Mouse (Mus musculus): ENCODE results near the gene Cabp4. TPM values are rescaled to one million over a fixed set of nuclear protein-coding genes. Genes with fewer than 3 reads are reported as not detected.

Gene Cabp4
- polyA plus RNA-seq (2014; fragmentation: Nextera tagmentation; extraction: Ambion mirVana) = not detected in 2 replicates

GRCm38 (mm10) chr19:4143759-4144268 is at the start of gene Cabp4:
Gene Cabp4 (minus strand): TSS chr19:4144033.
- Histone ChIP-seq H3K36me3 (replicated peaks; ENCODE audit: control insufficient read depth, insufficient read depth, low read depth, low read length) (no peaks in the 10 kb centered on the region), H3K4me2 (ENCODE audit: low read depth, low read length) (no peak within 1 kb of the TSS), H3K27me3 (ENCODE audit: control insufficient read depth, insufficient read depth, low read length) (no peaks in the 10 kb centered on the region), H3K4me1 (ENCODE audit: control insufficient read depth, insufficient read depth, low read length) (no peaks in the 10 kb centered on the region; the same call in 1 of the 2 replicates), H3K27ac (replicated peaks; ENCODE audit: low read depth, low read length) (no peak within 1 kb of the TSS), H3K9ac (replicated peaks; ENCODE audit: low read length) (no peak within 1 kb of the TSS), H3K9me3 (replicated peaks; ENCODE audit: control insufficient read depth, low read length) (no peaks in the 10 kb centered on the region), H3K4me3 (ENCODE audit: low read depth, low read length) (no peak within 1 kb of the TSS)
- ATAC-seq (replicated peaks; ENCODE audit: insufficient number of reproducible peaks, low FRiP score, low TSS enrichment, low read depth) = no peak
- WGBS = 86% methylated on average over 7 of the region's 7 CpGs
- DNase-seq (ENCODE audit: low spot score) = no peak

- DNase-seq (ENCODE audit: low spot score) (no peak), ATAC-seq (replicated peaks; ENCODE audit: insufficient number of reproducible peaks, low FRiP score, low TSS enrichment, low read depth) (no peak)
- H3K9me3 ChIP-seq (replicated peaks; ENCODE audit: control insufficient read depth, low read length) = no peaks in the 10 kb centered on the region
- no peaks in the 10 kb centered on the region for H3K27me3 ChIP-seq (ENCODE audit: control insufficient read depth, insufficient read depth, low read length)
- peak overlapping the region; percentile 58 for H3K4me2 ChIP-seq (ENCODE audit: low read depth, low read length)
- no peak overlapping the region for H3K27ac ChIP-seq (replicated peaks; ENCODE audit: low read depth, low read length)
- peaks cover 6% of the 10 kb centered on the region for H3K4me1 ChIP-seq (ENCODE audit: control insufficient read depth, insufficient read depth, low read length)
- peak overlapping the region; percentile 96 for H3K9ac ChIP-seq (replicated peaks; ENCODE audit: low read length)
- peaks cover 18% of the 10 kb centered on the region for H3K36me3 ChIP-seq (replicated peaks; ENCODE audit: control insufficient read depth, insufficient read depth, low read depth, low read length)
- WGBS = 72% methylated on average over 6 of the region's 6 CpGs
- H3K4me3 ChIP-seq (ENCODE audit: low read depth, low read length) = peak overlapping the region; percentile 97
Measured at GRCm38 (mm10) chr19:4193129-4193528, 49.3 kb upstream of the Cabp4 start.

- Histone ChIP-seq H3K27ac (replicated peaks; ENCODE audit: low read depth, low read length) (peak overlapping the region; percentile 90), H3K36me3 (replicated peaks; ENCODE audit: control insufficient read depth, insufficient read depth, low read depth, low read length) (peaks cover 18% of the 10 kb centered on the region), H3K4me2 (ENCODE audit: low read depth, low read length) (peak overlapping the region; percentile 58), H3K4me3 (ENCODE audit: low read depth, low read length) (peak overlapping the region; percentile 97), H3K9me3 (replicated peaks; ENCODE audit: control insufficient read depth, low read length) (no peaks in the 10 kb centered on the region), H3K9ac (replicated peaks; ENCODE audit: low read length) (peak overlapping the region; percentile 96), H3K4me1 (ENCODE audit: control insufficient read depth, insufficient read depth, low read length) (peaks cover 6% of the 10 kb centered on the region), H3K27me3 (ENCODE audit: control insufficient read depth, insufficient read depth, low read length) (no peaks in the 10 kb centered on the region)
- 0% methylated on average over 47 of the region's 52 CpGs for WGBS
- ATAC-seq (replicated peaks; ENCODE audit: insufficient number of reproducible peaks, low FRiP score, low TSS enrichment, low read depth) = 0 out of 2 replicates have a peak, but pooled peaks have one; percentile 0
- peak; percentile 45 for DNase-seq (ENCODE audit: low spot score)
Measured at GRCm38 (mm10) chr19:4192251-4192985, 48.6 kb upstream of the Cabp4 start.

GRCm38 (mm10) chr19:4191528-4192250 is 47.9 kb upstream of the Cabp4 start, which contains the start of gene Ppp1ca:
Gene Ppp1ca (plus strand): TSS chr19:4192065.
- peak within 1 kb of the TSS; percentile 58 for H3K4me2 ChIP-seq (ENCODE audit: low read depth, low read length)
- no peaks in the 10 kb centered on the region for H3K9me3 ChIP-seq (replicated peaks; ENCODE audit: control insufficient read depth, low read length)
- H3K27me3 ChIP-seq (ENCODE audit: control insufficient read depth, insufficient read depth, low read length) = no peaks in the 10 kb centered on the region
- peak within 1 kb of the TSS; percentile 96 for H3K9ac ChIP-seq (replicated peaks; ENCODE audit: low read length)
- H3K4me1 ChIP-seq (ENCODE audit: control insufficient read depth, insufficient read depth, low read length) = peaks cover 6% of the 10 kb centered on the region
- peak within 1 kb of the TSS; percentile 90 for H3K27ac ChIP-seq (replicated peaks; ENCODE audit: low read depth, low read length)
- H3K36me3 ChIP-seq (replicated peaks; ENCODE audit: control insufficient read depth, insufficient read depth, low read depth, low read length) = peaks cover 18% of the 10 kb centered on the region
- 7% methylated on average over 38 of the region's 47 CpGs for WGBS
- peak within 1 kb of the TSS; percentile 97 for H3K4me3 ChIP-seq (ENCODE audit: low read depth, low read length)
- peak; percentile 96 for DNase-seq (ENCODE audit: low spot score)
- peak; percentile 88 for ATAC-seq (replicated peaks; ENCODE audit: insufficient number of reproducible peaks, low FRiP score, low TSS enrichment, low read depth)

GRCm38 (mm10) chr19:4190831-4191334 is 47.0 kb upstream of the Cabp4 start, which contains the start of gene Tbc1d10c:
Gene Tbc1d10c (minus strand): TSS chr19:4191284.
- peak within 1 kb of the TSS; percentile 97 for H3K4me3 ChIP-seq (ENCODE audit: low read depth, low read length)
- H3K36me3 ChIP-seq (replicated peaks; ENCODE audit: control insufficient read depth, insufficient read depth, low read depth, low read length) = peaks cover 13% of the 10 kb centered on the region
- peak within 1 kb of the TSS; percentile 58 for H3K4me2 ChIP-seq (ENCODE audit: low read depth, low read length)
- H3K27me3 ChIP-seq (ENCODE audit: control insufficient read depth, insufficient read depth, low read length) = no peaks in the 10 kb centered on the region
- H3K9ac ChIP-seq (replicated peaks; ENCODE audit: low read length) = peak within 1 kb of the TSS; percentile 96
- peaks cover 3% of the 10 kb centered on the region for H3K4me1 ChIP-seq (ENCODE audit: control insufficient read depth, insufficient read depth, low read length)
- WGBS = 67% methylated on average over 4 of the region's 4 CpGs
- H3K27ac ChIP-seq (replicated peaks; ENCODE audit: low read depth, low read length) = peak within 1 kb of the TSS; percentile 90
- ATAC-seq (replicated peaks; ENCODE audit: insufficient number of reproducible peaks, low FRiP score, low TSS enrichment, low read depth) (no peak), DNase-seq (ENCODE audit: low spot score) (no peak)
- no peaks in the 10 kb centered on the region for H3K9me3 ChIP-seq (replicated peaks; ENCODE audit: control insufficient read depth, low read length)

- H3K9me3 ChIP-seq (replicated peaks; ENCODE audit: control insufficient read depth, low read length) = no peaks in the 10 kb centered on the region
- 79% methylated on average over 10 of the region's 12 CpGs for WGBS
- no peak for ATAC-seq (replicated peaks; ENCODE audit: insufficient number of reproducible peaks, low FRiP score, low TSS enrichment, low read depth)
- no peak overlapping the region for H3K4me2 ChIP-seq (ENCODE audit: low read depth, low read length)
- H3K9ac ChIP-seq (replicated peaks; ENCODE audit: low read length) = no peak overlapping the region
- H3K27ac ChIP-seq (replicated peaks; ENCODE audit: low read depth, low read length) = no peak overlapping the region
- H3K4me3 ChIP-seq (ENCODE audit: low read depth, low read length) = no peak overlapping the region
- H3K4me1 ChIP-seq (ENCODE audit: control insufficient read depth, insufficient read depth, low read length) = peaks cover 3% of the 10 kb centered on the region
- DNase-seq (ENCODE audit: low spot score) = no peak
- no peaks in the 10 kb centered on the region for H3K27me3 ChIP-seq (ENCODE audit: control insufficient read depth, insufficient read depth, low read length)
- H3K36me3 ChIP-seq (replicated peaks; ENCODE audit: control insufficient read depth, insufficient read depth, low read depth, low read length) = no peaks in the 10 kb centered on the region
Measured at GRCm38 (mm10) chr19:4189051-4189620, 45.3 kb upstream of the Cabp4 start.

- Histone ChIP-seq H3K36me3 (replicated peaks; ENCODE audit: control insufficient read depth, insufficient read depth, low read depth, low read length) (no peaks in the 10 kb centered on the region), H3K4me2 (ENCODE audit: low read depth, low read length) (no peak overlapping the region), H3K27ac (replicated peaks; ENCODE audit: low read depth, low read length) (no peak overlapping the region), H3K9ac (replicated peaks; ENCODE audit: low read length) (no peak overlapping the region), H3K27me3 (ENCODE audit: control insufficient read depth, insufficient read depth, low read length) (no peaks in the 10 kb centered on the region), H3K9me3 (replicated peaks; ENCODE audit: control insufficient read depth, low read length) (no peaks in the 10 kb centered on the region), H3K4me3 (ENCODE audit: low read depth, low read length) (no peak overlapping the region), H3K4me1 (ENCODE audit: control insufficient read depth, insufficient read depth, low read length) (no peaks in the 10 kb centered on the region)
- 63% methylated on average over 3 of the region's 3 CpGs for WGBS
- DNase-seq (ENCODE audit: low spot score) = no peak
- no peak for ATAC-seq (replicated peaks; ENCODE audit: insufficient number of reproducible peaks, low FRiP score, low TSS enrichment, low read depth)
Measured at GRCm38 (mm10) chr19:4187303-4187702, 43.5 kb upstream of the Cabp4 start.

Measured in embryonic facial prominence, embryonic 11.5 days (tissue).